Mouse (Mus musculus): ENCODE measurements around the gene Gmpr2.

GRCm38 (mm10) chr14:55714893-55715292 lies 43.2 kb downstream of the Gmpr2 start:
- TF ChIP-seq POLR2A (IDR thresholded peaks at IDR 0.05; ENCODE audit: insufficient read depth, low read depth, low read length) (no peak), CTCF (IDR thresholded peaks at IDR 0.05; ENCODE audit: insufficient read depth, low read depth, low read length) (no peak)
